Mouse (Mus musculus) lung, postnatal 0 days (tissue): ENCODE data around the gene AC153137.1. TPM values are rescaled to one million over a fixed set of nuclear protein-coding genes. Genes with fewer than 3 reads are reported as not detected.
A peak's percentile ranks its signal among the peaks of the same experiment; 100 is the strongest.

Source experiments
- ATAC-seq: fragments of 200-750 bp; cut with Nextera tagmentation; 2 replicates; pipeline ENCODE4 v1.8.0; 2017; ENCODE audit warnings: moderate library complexity
- DNase-seq: peaks from one replicate; pipeline ENCODE4 v3.0.0-alpha.2; 2016; ENCODE audit warnings: low spot score
- H3K27ac ChIP-seq: fragments of 300-500 bp; sonication (generic); 2 replicates; pipeline ENCODE4 v1.5.1; 2014; ENCODE audit warnings: antibody characterized with exemption, mild to moderate bottlenecking, low read length, mixed read lengths
- H3K27me3 ChIP-seq: fragments of 300-500 bp; sonication (generic); replicated peaks from 2 replicates; pipeline ENCODE4 v1.6.1; 2014; ENCODE audit warnings: low read length, mixed read lengths; ENCODE audit not compliant: insufficient read depth
- H3K36me3 ChIP-seq: fragments of 300-500 bp; sonication (generic); 2 replicates; pipeline ENCODE4 v1.6.1; 2014; ENCODE audit warnings: low read length, mixed read lengths; ENCODE audit not compliant: insufficient read depth
- H3K4me1 ChIP-seq: fragments of 300-500 bp; sonication (generic); 2 replicates; pipeline ENCODE4 v1.6.1; 2014; ENCODE audit warnings: antibody characterized with exemption, low read depth, low read length, mixed read lengths; ENCODE audit not compliant: insufficient read depth
- H3K4me2 ChIP-seq: fragments of 300-500 bp; sonication (generic); replicated peaks from 2 replicates; pipeline ENCODE4 v1.6.1; 2014; ENCODE audit warnings: low read depth, mild to moderate bottlenecking, low read length, moderate library complexity, mixed read lengths
- H3K4me3 ChIP-seq: fragments of 300-500 bp; sonication (generic); 2 replicates; pipeline ENCODE4 v1.5.1; 2014; ENCODE audit warnings: low read depth, low read length
- H3K9ac ChIP-seq: fragments of 300-500 bp; sonication (generic); replicated peaks from 2 replicates; pipeline ENCODE4 v1.6.1; 2014; ENCODE audit warnings: low read depth, mild to moderate bottlenecking
- H3K9me3 ChIP-seq: fragments of 300-500 bp; sonication (generic); 2 replicates; pipeline ENCODE4 v1.6.1; 2016; ENCODE audit warnings: low read length, mixed read lengths
- CTCF ChIP-seq: IDR thresholded peaks from 2 replicates; pipeline ENCODE4 v1.5.1; 2016; ENCODE audit warnings: antibody characterized with exemption, mild to moderate bottlenecking
- EP300 ChIP-seq: IDR thresholded peaks from 2 replicates; pipeline ENCODE4 v1.6.1; 2016; ENCODE audit warnings: antibody characterized with exemption, mild to moderate bottlenecking, control low read depth
- WGBS: fragments of 180-500 bp; shearing (Covaris S2); extraction: QIAGEN DNeasy Blood & Tissue Kit; methylation state at CpG from one replicate; pipeline ENCODE4 v1.1.7; 2014; 5-methylcytosine and 5-hydroxymethylcytosine counted together
- polyA plus RNA-seq: library from polyadenylated mRNA; unstranded; fragments of >200 nt; fragmentation: Nextera tagmentation; extraction: Ambion mirVana; gene quantifications from 2 replicates; pipeline ENCODE4 v1.2.1, GENCODE M21; 2015

The AC153137.1 gene
- polyA plus RNA-seq, 1 experiment from 2014 or later = 0.57 TPM

GRCm38 (mm10) chr1:30940571-30940970 lies 37.2 kb downstream of the AC153137.1 start:
- H3K27me3 ChIP-seq = no peaks in the 10 kb centered on the region
- no peak overlapping the region for H3K4me3 ChIP-seq
- TF ChIP-seq EP300 = no peak
- no peak for TF ChIP-seq CTCF
- no peak overlapping the region for H3K27ac ChIP-seq
- ATAC-seq = 0 out of 2 replicates have a peak, but pooled peaks have one; percentile 11
- DNase-seq = no peak
- no peak overlapping the region for H3K4me2 ChIP-seq
- peaks cover 17% of the 10 kb centered on the region for H3K36me3 ChIP-seq
- H3K9ac ChIP-seq = no peak overlapping the region
- H3K9me3 ChIP-seq = no peaks in the 10 kb centered on the region
- 84% methylated on average over 3 of the region's 3 CpGs for WGBS
- H3K4me1 ChIP-seq = no peaks in the 10 kb centered on the region

GRCm38 (mm10) chr1:30938392-30938791 lies 39.4 kb downstream of the AC153137.1 start:
- Histone ChIP-seq H3K4me3 (no peak overlapping the region), H3K4me1 (no peaks in the 10 kb centered on the region), H3K9me3 (no peaks in the 10 kb centered on the region), H3K36me3 (peaks cover 4% of the 10 kb centered on the region; the same call in 1 of the 2 replicates), H3K27me3 (no peaks in the 10 kb centered on the region), H3K4me2 (no peak overlapping the region), H3K27ac (no peak overlapping the region), H3K9ac (no peak overlapping the region)
- 81% methylated on average over 7 of the region's 7 CpGs for WGBS
- TF ChIP-seq EP300 = no peak
- no peak for TF ChIP-seq CTCF
- DNase-seq (no peak), ATAC-seq (no peak)

GRCm38 (mm10) chr1:30937396-30937965 lies 40.3 kb downstream of the AC153137.1 start:
- Histone ChIP-seq H3K36me3 (peaks cover 4% of the 10 kb centered on the region; the same call in 1 of the 2 replicates), H3K27me3 (no peaks in the 10 kb centered on the region), H3K9ac (no peak overlapping the region), H3K27ac (no peak overlapping the region), H3K4me3 (no peak overlapping the region), H3K4me1 (no peaks in the 10 kb centered on the region), H3K9me3 (no peaks in the 10 kb centered on the region), H3K4me2 (no peak overlapping the region)
- 35% methylated on average over 8 of the region's 8 CpGs for WGBS
- no peak for ATAC-seq
- TF ChIP-seq CTCF (no peak), EP300 (no peak)
- DNase-seq = no peak

GRCm38 (mm10) chr1:30936488-30936887 lies 41.3 kb downstream of the AC153137.1 start:
- no peak for TF ChIP-seq EP300
- no peak for TF ChIP-seq CTCF
- H3K9me3 ChIP-seq = no peaks in the 10 kb centered on the region
- H3K4me3 ChIP-seq = no peak overlapping the region
- H3K27ac ChIP-seq = no peak overlapping the region
- H3K36me3 ChIP-seq = peaks cover 4% of the 10 kb centered on the region; the same call in 1 of the 2 replicates
- DNase-seq (no peak), ATAC-seq (no peak)
- WGBS = 86% methylated on average over 2 of the region's 2 CpGs
- H3K4me2 ChIP-seq = no peak overlapping the region
- no peaks in the 10 kb centered on the region for H3K4me1 ChIP-seq
- H3K27me3 ChIP-seq = no peaks in the 10 kb centered on the region
- no peak overlapping the region for H3K9ac ChIP-seq

GRCm38 (mm10) chr1:30930823-30931222 lies 46.9 kb downstream of the AC153137.1 start:
- Histone ChIP-seq H3K27ac (no peak overlapping the region), H3K9me3 (no peaks in the 10 kb centered on the region), H3K4me1 (no peaks in the 10 kb centered on the region), H3K4me2 (no peak overlapping the region), H3K9ac (no peak overlapping the region), H3K27me3 (no peaks in the 10 kb centered on the region), H3K36me3 (no peaks in the 10 kb centered on the region), H3K4me3 (no peak overlapping the region)
- peak; percentile 54 for ATAC-seq
- WGBS = 74% methylated on average over 2 of the region's 2 CpGs
- peak; percentile 49 for DNase-seq
- TF ChIP-seq EP300 (no peak), CTCF (peak; percentile 65)

GRCm38 (mm10) chr1:30930194-30930593 lies 47.6 kb downstream of the AC153137.1 start:
- TF ChIP-seq CTCF (no peak), EP300 (peak; percentile 95)
- DNase-seq (peak; percentile 82), ATAC-seq (peak; percentile 84)
- no peaks in the 10 kb centered on the region for H3K27me3 ChIP-seq
- no peaks in the 10 kb centered on the region for H3K9me3 ChIP-seq
- 67% methylated on average over 2 of the region's 2 CpGs for WGBS
- H3K27ac ChIP-seq = no peak overlapping the region
- no peaks in the 10 kb centered on the region for H3K4me1 ChIP-seq
- no peak overlapping the region for H3K9ac ChIP-seq
- H3K4me3 ChIP-seq = no peak overlapping the region
- no peak overlapping the region for H3K4me2 ChIP-seq
- H3K36me3 ChIP-seq = no peaks in the 10 kb centered on the region

Other genes with a start within 250 kb of the AC153137.1 start
- 28.2 and 29.6 TPM in 2 replicates for gene Phf3, start 104.0 kb downstream of the AC153137.1 start, polyA plus RNA-seq
- not detected in 2 replicates for gene Lgsn, start 198.4 kb upstream of the AC153137.1 start, polyA plus RNA-seq
- 0.43 and 0.48 TPM in 2 replicates for gene 4931428L18Rik, start 244.7 kb upstream of the AC153137.1 start, polyA plus RNA-seq
- not detected in 2 replicates for gene Pih1d3, start 244.9 kb upstream of the AC153137.1 start, polyA plus RNA-seq